Mouse (Mus musculus) v-Abl transformed pro-B cells (cell line): ENCODE measurements around the gene Duxbl3.
"Not testable (repeated sequence)": the region's sequence is repeated elsewhere in the genome, so short reads cannot be mapped to it uniquely, and the experiment has no call there.

ENCODE experiments used
- in situ Hi-C, 2 experiments: fragments of 400-800 bp; cut with MboI; formaldehyde crosslinking; loops; one replicate each; pipeline ENCODE4 v1.15.1; 2025; ENCODE audit not compliant: unreplicated experiment in 2 of 2

The Duxbl3 gene

DNA sequence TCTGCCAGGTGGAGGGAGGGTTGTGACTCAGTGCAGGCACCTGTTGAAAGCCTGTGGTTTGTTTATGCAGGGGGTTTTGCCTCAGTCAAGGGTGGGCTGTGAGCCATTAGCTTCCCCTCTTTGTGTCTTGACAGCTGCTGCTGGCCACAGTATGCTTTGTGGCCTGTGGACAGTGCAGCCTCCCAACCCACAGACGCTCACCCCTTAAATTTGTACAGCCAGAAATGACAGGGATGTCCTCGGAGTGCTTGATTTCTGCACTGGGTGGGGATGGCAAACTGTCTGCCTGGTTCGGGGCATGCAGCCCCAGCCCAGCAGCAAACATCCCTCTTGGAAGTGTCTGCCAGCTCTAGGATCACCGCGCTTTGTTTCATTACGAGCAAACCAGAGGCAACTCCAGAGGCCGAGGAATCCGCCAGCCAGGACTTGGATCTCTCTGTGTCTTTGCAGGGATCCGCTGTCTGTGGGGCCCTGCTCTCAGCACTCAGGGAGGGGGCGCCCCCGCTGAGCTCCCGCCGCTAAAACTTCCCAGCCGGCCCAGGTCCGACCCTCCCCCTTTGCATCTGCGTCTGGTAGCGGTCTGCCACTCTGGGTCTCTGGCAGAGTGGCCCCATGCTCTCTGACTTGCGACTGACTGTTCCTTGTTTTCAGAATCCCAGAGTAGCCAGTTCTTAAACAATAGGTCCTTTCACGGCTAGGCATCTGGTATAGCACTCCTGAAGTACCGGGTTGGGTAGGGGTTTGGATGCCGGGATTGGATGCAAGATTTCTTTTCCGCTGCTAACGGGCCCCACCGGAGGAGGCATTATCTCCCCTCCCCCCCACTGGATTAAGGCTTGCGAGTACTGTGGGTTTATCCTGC is at the start of gene Duxbl3:
Gene Duxbl3 (plus strand): TSS at position 207 of the 862 bp plus-strand sequence.
- in situ Hi-C loops: not testable (repeated sequence)

DNA sequence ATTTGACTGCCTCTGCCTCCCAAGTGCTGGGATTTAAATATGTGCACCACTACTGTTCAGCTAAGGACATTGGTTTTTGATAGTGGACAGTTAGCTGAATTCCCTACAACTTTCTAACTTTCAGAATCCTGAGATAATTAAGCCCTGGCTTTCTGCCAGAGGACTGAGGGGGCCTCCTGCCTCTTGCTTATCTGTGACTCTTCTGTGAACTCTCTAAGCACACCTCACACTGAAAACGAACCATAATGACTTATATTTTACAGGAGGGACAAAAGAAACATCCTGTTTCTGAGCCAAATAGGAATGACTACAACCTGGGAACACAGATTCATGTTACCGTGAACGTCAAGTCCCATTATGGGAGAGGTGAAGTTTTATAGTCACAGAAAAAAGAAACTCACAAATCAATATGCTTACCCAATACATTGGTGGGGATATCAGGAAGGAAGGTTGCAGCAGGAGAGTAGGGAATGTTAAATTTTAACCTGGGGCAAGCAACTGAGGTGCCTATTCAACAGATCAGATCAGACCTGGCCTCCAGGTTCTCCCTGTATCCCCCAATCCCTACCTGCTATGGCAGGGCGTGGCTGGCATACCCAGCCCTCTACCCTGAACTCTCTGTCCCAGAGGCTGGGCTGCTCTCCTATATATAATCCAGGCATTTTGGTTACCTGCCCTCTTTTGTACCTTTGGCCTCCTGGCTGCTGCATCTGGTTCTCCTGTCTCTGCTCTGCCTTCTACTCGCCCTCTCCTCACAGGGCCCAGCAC is 41.3 kb upstream of the Duxbl3 start:
- in situ Hi-C loops: not testable (repeated sequence)

DNA sequence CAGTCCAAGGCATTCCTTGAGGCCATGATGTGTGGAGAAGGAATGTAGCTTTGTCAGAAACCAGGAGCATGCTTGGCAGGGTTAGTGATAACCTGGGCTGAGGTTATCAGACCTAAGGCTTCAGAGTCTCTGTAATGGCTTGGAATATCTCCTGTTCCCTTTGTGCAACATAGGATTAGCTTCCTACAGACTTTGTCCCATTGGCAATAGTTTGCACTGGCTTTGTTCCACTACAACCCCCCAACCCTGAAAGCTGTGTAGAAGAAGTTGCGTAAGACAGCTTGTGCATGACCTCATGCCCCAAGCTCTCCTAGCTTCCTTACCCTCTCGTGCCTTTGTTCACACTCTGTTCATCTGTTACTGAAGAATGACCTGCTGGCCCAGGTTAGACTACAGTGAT is 20.6 kb upstream of the Duxbl3 start:
- in situ Hi-C loops: not testable (repeated sequence)

DNA sequence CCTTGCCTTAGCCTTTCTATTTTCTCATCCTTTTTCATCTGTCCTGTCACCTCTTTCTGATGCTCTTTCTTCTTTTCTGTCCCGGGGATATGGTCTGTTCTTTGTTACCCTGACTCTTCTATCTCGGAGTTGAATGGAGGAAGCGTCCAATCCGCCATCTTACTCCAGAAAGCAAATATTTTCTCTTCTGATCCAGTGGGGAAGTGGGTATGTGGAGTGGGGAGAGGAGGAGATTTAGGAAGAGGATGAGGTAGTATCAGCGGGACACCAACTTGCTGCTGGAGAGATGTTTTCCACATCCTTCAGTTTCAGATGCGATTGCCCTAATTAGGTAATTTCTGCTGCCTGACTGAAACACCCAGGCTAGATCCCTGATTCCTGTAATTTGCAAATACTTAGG is 967 bp downstream of the Duxbl3 start:
- in situ Hi-C loops: not testable (repeated sequence)

DNA sequence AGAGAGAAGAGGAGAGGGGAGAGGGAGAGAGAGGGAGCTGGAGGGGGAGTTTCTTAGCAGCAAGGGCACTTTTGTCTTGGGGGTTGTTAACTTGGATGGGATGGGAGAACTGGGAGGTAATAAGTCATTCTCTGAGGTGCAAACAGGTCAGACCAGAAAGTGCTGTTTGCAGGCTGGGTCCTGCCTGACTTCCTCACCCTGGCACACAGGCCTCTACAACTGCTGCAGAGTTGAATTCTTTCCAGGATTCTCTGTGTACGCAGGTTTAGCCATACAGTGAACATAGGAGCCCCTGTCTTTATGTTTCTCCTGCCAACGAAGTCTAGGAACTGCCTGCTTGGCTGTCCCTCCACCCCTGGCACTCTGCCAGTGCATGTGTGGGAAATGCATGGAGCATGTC is 29.0 kb downstream of the Duxbl3 start:
- in situ Hi-C loops: not testable (repeated sequence)

DNA sequence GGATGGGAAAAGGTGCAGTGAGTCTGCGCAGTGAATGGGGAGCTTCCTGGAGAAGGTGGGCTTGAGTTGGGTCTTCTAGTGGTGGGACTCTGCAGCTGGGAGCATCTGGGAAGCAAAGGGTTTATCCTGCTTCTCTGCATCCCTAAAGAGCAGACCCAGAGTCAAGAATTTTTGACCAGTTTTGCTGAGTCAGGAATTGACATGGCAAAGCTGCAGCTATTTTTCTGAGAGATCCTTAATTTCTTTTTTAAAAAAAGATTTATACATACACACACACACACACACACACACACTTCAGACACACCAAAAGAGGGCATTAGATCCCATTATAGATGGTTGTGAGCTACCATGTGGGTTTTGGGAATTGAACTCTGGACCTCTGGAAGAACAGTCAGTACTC is 36.1 kb downstream of the Duxbl3 start:
- in situ Hi-C loops: no loop called here

DNA sequence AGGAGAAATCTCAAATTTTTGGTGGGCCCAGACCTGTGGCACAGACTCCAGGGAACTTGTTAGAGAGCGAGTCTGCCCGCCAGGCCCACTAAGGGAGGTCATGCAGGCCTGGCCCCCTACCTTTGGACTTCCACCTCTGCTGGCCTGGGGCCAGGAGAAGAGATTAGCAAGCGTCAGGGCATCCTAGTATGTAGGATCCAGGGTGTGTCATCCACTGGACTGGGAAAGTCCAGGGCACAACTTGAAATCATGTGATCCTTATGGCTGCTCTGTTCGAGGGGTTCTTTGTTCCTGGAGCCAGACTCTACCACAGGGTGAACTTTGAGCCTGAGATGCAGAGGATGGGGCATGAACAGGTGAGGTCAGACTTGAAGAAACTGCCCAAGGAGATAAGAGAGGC is 39.3 kb downstream of the Duxbl3 start:
- in situ Hi-C loops: no loop called here

DNA sequence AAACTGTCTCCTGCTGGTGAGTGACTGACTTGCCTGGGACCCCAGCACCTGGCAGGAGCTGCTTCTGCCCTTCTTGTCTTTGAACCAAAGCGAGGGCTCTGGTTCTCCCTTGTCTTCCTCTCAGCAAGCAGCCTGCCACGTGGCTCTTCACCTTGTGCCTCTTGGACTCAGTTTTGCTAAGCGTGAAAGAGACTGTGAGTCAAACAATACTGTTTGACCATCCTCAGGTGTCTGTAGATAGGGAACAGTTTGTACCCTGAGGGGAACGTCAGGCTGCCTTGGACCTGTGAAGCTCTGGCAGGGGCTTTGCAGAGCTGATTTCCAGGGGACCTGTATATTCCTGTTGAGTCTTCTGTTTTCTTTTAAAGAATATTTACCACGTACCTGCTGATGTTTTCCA is 39.7 kb downstream of the Duxbl3 start:
- in situ Hi-C loops: no loop called here

DNA sequence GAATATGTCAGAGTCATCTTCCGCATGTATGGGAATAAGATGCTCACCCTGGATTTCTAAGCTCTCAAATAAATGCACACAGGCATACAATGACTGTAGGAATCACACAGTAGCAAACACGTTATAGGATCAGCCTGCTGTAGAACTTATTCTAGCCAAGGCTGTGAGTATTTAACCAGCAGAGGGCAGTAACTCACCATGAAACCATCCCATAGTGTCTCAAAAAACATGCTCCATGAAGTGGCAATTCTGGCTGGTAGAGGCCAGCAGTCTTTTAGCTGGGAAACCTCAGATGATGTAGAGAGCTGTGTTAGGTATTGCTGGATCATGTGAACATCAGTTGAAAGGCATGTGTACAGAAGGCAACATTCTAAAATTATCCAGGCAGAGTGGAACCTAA is 45.3 kb downstream of the Duxbl3 start:
- in situ Hi-C loops: no loop called here

DNA sequence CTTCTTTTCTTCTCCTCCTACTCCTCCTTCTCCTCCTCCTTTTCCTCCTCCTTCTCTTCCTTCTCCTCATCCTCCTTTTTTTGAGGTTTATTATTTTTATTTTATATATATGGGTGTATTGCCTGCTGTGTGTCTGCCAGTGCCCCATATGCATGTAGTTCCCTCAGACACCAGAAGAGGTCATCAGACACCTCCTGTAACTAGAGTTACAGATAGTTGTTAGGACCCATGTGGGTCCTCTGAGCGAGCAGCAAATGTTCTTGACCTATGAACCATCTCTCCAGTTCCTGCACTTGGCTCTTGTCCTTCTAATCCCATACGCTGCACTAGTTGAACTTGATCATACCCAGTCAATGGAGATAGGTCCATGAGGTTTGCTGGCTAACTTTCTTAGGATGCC is 48.3 kb downstream of the Duxbl3 start:
- in situ Hi-C loops: no loop called here

DNA sequence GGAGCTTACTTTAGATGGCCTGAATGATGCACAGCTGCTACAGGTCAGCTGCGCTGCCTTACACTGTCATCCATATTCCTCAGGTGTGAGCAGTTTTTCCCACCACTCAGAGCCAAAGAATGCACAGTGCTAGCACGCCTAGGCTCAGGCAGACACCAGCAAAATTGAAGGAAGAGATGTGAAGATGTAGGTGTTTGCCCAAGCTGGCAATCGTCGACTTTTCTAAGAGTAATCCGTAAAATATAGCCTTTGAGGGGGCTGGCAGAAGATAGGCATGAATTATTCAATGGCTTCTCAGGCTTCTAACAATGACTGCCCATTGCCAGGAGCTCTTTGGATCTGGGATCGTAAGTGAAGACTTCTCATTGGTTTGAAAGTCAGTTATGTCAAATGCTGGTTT is 51.1 kb downstream of the Duxbl3 start:
- in situ Hi-C loops: no loop called here

DNA sequence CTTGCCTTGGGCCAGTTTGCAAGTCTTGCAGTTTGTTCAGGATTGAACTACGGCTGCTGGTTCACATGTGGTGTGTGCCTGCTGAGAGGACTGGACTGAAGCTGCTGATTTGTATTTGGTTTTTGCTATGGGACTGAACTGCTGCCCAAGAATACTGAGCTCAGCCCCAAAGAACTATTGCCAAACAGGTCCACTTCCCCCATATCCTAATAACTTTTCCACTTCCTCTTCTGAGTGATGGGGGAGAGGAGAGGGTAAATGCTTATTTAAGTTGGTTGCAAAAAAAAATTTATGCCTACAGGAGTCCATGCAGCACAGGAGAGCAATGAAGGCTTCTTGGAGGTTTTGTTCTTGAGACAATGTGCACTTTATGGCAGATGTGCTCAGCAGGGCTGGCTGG is 51.7 kb downstream of the Duxbl3 start:
- in situ Hi-C loops: no loop called here

DNA sequence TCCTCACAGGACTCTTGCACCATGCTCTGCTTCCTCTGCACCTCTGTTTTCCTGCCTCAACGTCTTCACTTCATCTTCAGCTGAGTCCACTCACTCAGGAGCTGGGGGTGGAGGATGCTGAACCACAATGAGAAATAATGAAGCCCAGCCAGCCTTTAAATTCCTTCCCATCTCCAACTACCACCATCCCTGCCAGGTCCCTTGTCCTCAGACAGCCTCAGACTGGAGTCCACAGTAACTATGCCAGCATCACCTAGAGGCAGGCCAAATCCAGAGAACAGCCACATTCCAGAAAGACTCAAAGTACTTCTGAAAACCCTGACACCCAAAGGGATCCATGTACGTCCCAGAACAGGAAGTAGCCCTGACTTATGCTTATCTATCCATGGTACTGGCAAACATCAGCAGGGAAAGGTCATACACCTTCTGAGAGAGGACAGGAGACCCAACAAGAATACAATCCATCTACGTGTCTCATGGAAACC is 58.5 kb downstream of the Duxbl3 start:
- in situ Hi-C loops: no loop called here
